Mouse (Mus musculus): ENCODE measurements around the gene Fmnl2. TPM values are rescaled to one million over a fixed set of nuclear protein-coding genes. Genes with fewer than 3 reads are reported as not detected.
A peak's percentile ranks its signal among the peaks of the same experiment; 100 is the strongest.

The Fmnl2 gene
- total RNA-seq, 2 experiments from 2014 or later: 4.3 to 6.0 TPM

DNA sequence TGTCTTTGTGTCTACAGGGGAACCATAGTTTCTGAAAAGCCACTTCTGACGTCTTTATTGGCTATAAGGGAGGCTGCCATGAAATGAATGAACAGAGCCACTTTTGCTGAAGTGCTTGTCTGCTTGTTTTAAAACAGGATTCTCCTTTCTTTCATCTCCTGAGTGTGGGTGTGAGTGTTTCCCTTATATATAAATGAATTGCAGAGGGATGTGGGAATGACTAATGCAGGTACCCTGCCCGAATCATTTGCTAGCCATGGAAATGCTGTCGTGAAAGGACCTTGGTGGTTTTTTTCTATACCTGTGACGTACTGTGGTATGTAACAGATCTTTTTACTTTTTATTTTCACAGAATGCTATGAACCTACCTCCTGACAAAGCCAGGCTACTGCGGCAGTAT lies 156.8 kb downstream of the Fmnl2 start:
- DNase-seq: no peak
- intact Hi-C loops (cut with DNase I): no loop called here

DNA sequence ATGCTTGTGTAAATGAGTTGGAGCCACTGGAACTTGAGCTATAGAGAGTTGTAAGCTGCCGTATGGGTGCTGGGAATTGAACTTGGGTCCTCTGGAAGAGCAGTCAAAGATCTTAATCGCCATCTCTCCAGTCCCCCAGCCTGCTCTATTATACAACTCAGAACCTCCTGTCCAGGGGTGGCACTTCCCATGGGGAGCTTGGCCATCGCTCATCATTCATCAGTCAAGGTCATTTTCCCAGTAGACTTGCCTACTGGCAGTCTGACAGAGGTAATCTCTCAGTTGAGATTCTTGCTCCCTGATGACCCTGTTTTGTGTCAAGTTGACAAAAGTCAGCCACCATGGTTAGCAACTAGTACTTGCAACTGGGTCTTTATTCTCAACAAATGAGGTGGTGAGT lies 165.3 kb downstream of the Fmnl2 start:
- intact Hi-C loops (cut with DNase I): no loop called here
- DNase-seq: no peak

DNA sequence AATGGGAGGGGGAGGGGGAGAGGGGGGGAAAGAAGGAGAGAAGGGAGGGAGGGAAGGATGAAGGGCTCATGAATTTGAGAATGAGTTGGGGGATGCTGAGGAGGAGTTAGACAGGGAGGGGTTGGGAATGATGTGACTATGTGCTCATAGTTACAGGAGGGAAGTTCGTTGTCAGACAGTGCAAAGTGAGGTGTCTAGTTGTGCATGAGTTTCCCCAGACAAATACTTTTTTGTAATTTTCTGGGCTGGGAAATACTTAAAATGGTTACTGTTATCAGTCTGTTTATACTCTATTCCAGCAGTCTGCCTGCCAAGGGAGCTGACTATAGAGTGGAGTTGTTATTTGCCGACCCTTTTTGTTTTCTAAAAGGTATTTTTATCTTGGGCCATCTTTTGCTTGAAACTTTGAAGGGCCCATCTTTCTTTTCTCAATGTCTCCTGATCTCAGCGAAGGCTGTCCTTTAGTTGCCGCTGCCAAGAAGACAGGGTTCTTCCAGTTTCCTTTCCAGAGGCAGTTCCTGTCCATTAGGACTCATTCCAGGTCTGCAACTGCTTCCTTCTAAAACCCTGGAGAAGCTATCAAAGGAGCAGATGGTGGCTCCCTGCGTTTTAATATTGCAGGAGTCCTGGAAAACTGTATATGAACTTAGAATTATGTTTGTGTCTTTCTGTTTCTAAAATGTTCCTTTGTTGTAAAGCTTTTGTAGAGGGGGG lies 168.6 kb downstream of the Fmnl2 start:
- intact Hi-C loops (cut with DNase I): no loop called here

DNA sequence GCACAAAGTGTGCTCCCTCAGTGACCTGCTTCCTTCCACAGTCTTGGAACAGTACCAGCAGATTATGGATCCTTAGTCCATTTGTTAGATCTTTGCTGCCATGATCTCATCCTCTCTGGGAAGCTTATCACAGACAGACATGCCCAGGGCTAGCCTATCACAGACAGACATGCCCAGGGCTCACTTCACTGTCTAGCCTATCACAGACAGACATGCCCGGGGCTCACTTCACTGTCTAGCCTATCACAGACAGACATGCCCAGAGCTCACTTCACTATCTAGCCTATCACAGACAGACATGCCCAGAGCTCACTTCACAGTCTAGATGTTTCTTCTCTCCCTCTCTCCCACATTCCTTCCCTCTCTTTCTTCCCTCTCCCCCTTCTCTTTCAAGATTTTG lies 171.2 kb downstream of the Fmnl2 start:
- intact Hi-C loops (cut with DNase I): no loop called here

More for the DNA sequence above, 168.6 kb downstream of the Fmnl2 start:
- DNase-seq: peak in 1 of 2 experiments; percentile 12

DNA sequence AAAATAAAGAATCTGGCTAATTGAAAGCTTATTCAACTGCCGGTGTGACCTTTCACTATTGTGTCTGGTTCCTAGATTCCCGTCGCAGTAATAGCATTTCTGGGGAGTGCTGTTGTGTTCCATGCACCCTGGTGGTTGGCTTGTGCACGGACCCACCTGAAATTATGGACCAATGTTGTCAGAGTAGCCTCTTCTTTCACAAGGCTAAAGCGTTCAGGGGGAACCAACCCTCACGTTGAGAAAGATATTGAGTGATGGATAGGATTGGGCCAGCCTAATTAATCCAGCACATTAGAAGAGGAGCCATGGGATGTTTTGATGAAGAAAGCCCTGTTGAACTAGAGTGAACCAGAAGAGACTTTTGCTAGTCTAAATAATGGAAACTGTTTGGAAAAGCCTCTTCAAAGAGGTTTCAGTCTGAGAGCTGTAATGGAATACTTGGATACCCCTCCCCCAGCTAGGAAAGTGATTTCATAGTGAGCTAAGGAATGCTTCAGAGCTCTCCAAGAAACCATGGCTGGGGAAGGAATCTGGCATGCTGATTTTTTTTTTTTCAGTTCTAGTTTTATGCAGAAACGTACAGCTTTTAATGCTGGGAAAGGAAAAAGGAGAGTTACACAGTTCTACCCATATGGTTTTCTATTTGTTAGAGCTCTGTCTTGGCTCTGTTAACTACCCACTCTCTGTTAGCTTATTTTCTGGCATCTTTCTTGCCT lies 172.2 kb downstream of the Fmnl2 start:
- intact Hi-C loops (cut with DNase I): no loop called here
- no peak for DNase-seq

More for the DNA sequence above, 171.2 kb downstream of the Fmnl2 start:
- DNase-seq: no peak

DNA sequence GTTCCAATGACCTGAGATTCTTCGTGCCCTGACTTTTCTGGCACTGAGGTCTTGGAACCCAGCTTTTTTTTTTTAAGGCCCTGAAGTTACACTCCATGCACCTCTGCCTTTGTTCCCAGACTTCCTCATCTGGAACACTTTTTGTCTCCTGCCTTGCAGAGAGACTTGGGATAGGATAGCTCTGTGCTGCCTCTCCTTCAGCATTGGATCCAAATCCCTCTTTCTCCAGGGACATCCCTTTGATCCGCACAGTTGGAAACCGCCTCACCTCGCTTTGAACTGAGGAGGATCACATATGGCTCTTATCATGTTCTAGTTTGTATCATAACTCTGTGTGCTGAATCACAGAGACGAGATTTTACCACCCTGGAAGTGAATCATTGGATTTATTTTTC lies 172.8 kb downstream of the Fmnl2 start:
- intact Hi-C loops (cut with DNase I): no loop called here
- DNase-seq: no peak

DNA sequence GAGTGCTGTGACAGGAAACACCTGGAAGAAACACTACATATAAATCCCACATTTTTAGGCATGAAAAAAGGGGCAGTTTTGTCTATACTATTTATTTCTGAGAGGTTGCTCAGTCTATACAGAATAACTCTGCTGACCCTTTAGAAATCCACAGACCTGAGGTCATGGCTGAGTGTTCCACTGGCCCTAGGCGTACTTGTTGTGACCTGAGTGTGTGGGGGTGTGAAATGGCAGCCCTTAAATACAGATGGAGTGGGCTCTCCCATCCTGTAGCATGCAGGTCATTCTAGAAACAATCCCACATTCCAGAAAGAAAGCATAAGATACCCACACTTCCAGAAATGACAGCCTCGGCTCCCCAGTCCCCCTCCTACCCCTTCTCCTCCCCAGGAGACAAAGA lies 180.6 kb downstream of the Fmnl2 start:
- intact Hi-C loops (cut with DNase I): no loop called here
- no peak for DNase-seq

DNA sequence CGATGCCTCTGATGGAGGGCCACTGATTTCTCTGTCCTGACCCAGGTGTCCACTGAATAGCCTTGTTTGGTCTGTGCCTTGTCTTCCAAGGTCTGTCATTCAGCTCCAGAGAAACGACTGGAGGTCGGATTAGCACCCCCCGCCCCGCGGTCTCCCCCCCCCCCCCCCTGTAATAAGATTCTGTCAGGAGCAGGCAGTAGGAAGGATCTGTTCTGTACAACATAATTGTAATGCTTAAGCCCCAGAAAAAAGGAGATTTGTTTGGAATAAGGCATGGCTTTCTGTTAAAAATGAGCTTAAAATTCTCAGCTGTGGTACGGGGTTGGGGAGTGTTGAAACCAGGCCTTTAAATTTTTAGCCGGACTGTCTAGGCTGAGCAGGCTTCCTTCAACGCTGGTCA lies 181.1 kb downstream of the Fmnl2 start:
- no peak for DNase-seq
- intact Hi-C loops (cut with DNase I): no loop called here

DNA sequence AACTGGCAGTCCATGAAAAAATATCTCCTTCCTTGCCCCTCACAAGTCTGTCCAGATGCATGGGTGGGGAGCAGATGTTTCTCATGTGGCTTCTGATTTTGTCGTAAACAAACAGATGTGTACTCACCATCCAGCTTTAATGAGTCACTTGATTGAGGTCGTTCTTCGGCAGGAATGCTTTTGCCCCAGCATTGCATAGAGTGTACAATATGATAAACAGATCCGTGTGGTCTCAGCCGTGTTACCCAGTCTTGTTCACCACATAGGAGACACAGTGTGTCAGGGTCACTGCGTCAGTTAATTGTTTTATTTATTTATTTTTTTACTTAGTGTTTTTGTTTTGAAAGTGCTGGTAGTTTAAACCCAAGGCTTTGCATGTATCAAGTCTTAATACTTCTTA lies 189.4 kb downstream of the Fmnl2 start:
- intact Hi-C loops (cut with DNase I): no loop called here
- DNase-seq: no peak

DNA sequence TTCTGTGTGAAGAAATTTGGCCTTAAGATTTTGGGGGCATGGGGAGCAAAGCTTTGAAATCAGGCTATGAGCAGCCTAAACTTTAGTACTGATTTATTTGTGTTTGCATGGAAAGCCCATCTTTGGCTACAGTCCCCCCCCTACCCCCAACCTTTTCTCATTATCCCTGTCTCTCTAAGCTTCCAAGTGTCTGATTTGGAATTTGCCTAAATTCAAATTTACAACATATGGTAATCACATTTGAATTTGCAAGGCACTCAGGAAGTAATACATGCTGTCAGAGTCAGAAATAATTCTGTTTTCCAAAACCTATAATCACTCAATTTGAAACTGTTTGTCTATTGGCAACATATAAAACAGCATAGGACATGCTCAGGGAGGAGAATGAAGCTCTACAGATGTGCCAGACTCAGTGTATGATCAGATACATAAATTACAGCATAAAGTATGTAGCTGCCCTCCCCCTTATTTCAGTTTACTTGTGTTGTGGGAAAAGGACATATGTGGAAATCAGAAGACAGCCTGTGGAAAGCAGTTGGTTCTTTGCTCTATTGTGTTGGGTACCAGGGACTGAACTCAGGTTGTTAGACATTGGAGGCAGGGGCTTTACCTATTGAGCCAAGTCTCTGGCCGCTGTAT lies 190.2 kb downstream of the Fmnl2 start:
- intact Hi-C loops (cut with DNase I): no loop called here
- DNase-seq: no peak

DNA sequence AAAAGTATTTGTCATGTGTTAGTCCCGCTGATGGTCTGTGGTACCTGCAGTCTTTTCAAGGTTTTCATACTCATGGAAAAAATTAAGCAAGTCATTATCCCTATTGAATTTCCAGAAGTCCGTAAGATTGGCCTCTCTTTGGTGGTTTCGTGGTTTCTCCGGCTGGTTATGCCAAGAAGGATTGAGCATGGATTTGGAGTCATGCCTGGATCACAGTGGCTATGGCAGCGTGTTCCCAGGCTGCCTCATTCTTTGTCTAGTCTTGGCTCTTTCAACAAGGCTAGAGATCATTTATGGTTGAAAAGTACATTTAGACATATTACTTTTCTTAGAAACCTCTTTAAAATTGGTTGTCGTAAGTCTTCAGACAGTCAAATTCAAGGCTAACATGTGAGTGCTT lies 192.7 kb downstream of the Fmnl2 start:
- intact Hi-C loops (cut with DNase I): no loop called here
- DNase-seq: no peak

DNA sequence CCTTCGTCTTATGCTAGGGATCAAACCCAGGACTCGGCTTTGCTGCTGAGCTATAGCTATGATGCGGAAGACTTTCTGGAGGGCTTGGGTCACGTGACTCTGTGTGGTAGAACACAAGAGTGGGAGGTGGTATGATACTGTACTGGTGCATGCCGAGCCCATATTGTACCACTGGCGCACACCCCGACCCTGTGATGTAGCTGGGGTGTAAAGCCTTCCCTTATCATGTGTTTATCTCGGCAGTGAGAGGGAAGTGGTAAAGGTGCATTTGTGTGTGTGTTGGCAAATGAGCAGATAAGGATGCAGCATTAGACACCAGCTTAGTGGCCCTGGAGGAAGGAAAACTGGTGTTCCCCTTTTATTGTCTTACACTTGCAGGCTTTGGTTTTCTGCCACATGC lies 193.8 kb downstream of the Fmnl2 start:
- intact Hi-C loops (cut with DNase I): no loop called here
- no peak for DNase-seq

DNA sequence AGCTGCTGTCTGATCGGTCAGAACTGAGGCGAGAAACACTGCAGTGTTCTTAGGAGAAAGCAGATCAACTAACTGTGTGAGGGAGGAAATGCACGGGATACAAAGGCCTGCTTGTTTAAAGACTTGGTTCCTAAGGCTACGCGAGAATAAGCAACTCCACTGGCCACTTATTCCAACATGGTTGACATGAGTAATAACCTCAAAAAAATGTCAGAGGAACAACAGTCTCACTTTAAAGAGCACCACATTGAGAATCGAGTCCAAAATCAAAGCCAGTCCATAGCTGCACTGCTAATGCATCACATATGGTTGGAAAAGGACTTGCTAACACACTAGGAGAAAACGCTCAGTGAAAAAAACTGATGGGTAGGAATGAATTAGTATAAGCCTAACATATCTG lies 196.1 kb downstream of the Fmnl2 start:
- intact Hi-C loops (cut with DNase I): no loop called here
- DNase-seq: no peak

DNA sequence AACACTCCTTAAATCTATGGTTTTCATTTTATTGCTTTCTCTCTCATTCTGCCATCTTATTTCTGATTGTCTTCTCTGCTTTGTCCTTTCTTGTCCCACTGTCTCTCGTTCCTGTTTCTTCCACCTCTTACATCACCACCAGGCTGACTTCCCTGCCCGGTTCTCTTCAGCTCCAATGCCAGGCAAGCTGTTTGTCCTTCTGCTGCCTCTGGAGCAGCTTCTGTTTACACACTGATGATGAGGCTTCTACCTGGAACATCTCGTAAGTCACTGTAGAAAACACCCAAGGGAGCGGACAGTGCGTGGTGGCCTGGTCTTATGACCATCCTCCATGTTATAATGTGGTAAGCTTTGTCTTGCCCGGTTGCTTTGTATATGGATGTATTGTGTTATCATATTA lies 198.9 kb downstream of the Fmnl2 start:
- no peak for DNase-seq
- intact Hi-C loops (cut with DNase I): no loop called here

DNA sequence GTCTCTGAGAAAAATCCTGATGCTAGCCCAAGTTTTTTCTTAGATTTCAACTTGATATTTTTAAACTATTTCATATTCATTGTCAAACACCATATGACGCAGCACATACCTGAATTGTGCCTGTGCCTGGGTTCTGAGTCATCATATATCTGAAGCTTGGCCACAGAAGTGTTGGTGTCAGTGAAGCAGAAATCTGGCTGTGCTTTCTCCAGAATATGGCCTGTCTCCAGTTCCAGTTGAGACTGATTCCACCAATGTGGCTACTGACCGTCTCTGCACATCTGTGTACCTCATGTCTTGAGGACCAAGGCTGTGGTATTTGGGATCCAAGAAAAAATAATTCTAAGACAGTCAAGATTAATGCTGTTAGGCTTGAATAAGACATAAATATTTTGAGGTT lies 199.6 kb downstream of the Fmnl2 start:
- intact Hi-C loops (cut with DNase I): no loop called here
- DNase-seq: no peak

DNA sequence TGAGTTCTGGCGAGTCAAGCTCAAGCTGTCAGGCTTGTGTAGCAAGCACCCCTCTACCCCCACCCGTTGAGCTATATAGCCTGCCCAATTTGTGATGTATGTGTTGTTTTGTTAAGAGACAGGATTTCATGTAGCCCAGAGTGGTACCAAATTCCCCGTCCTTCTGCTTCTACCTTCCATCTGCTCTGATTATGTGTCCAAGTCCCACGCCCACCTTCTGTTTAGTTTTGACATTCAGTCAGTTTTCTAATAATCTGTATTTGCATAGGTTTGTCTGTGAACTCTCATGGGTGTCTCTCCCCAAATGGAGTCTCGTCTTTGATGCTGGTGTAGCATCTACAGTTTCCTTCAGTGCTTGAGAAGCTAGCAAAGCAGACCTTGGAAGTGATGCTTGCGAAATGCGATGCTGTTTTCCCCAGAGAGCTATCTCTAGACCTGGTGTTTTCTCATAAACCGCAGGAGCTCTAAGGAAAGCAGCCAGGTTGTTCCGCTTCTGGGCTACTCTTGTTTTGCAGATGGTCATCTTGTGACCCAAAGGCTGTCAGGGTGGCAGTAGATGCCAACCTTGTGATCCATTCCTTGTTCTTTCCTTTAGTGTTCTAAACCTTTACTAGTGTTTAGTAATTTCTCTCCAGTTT lies 203.8 kb downstream of the Fmnl2 start:
- intact Hi-C loops (cut with DNase I): no loop called here
- no peak for DNase-seq

DNA sequence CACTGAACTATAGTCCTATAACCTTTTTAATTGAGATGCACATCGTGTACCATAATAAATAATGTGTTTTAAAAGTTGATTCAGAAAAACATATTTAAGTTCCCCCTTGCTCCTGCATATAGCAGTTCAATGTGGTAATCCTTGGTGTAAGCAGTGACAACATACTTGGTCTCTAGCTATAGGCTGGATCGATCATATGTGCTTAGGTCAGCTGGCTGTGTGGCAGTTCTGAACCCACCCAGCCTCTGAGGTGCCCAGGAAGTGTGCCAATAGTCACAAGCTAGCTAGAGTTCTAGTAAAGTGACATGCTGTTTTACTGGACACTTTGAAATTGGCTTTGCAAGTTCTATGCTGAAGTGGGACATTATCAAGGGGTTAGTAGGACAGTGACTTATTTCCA lies 209.3 kb downstream of the Fmnl2 start:
- intact Hi-C loops (cut with DNase I): no loop called here
- no peak for DNase-seq

DNA sequence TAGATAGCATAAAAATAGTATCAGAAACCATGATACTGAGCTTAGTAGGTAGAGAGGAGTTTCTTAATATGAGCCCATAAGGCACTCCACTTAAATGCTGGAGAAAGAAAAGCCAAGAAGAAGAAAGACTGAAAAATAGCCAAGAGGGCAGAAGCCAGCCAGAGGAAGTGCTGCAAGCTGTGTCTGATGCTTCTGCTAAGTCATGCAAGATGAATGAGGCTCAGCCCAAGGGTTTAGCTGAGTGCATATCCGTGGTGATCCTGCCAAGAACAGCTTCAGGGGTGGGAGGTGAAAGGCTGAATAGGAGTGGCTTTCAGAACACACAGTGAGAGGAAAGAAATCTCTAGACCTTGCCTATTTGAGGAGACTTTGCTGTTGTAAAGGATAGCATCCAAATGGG lies 212.9 kb downstream of the Fmnl2 start:
- intact Hi-C loops (cut with DNase I): no loop called here
- DNase-seq: peak in 1 of 2 experiments; percentile 39

DNA sequence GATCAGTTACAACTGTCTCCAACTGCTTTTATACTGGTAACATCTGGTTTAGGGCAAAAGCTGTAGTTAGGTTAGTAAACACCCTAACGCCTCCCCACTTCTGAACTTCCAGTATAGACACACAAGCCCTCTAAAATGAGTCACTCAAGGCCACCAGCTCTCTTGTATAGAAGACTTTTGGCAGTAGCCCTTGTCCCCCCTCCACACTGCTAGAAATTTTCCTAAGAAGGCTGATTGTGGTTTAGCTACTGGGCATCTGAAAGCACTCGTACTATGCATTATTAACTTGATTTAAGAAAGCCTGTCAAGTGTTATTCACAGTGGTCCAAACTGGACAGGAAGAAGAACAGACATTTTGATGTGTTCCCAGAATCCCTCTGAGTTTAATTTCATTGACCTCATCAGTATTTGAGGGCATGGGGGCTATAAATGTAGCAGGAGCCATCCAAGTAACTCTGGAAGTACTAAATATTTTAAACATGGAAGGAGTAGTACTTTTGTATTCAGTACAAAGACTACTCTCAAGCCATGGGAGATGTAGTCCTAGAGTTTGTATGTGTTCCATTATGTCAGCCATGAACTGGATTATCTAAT lies 222.1 kb downstream of the Fmnl2 start:
- no peak for DNase-seq
- intact Hi-C loops (cut with DNase I): loop anchor here (5.0 kb wide), 1 partner anchor 72 kb away; no protein-coding TSS in a partner anchor

DNA sequence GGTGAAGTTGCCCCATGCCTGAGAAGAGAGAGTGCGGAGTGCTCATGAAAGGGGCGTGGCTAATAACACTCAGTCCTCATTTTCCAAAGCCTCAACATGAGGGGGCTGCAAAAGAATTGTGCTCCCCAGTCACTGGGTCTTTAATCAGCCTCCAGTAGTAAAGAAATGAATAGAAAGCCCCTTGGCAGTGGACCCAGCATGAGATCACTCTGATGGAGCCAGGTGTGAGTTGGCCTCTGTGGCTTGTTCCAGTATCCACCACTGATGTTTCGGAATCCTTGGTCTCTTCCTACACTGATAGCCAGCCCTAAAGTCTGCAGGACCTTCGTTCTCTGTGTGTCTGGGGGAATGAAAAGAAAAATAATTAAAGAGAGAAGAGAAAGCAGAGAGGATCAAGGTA lies 224.4 kb downstream of the Fmnl2 start:
- no peak for DNase-seq
- intact Hi-C loops (cut with DNase I): loop anchor here (2.0 to 5.0 kb wide), 2 partner anchors 75 to 323 kb away; no protein-coding TSS in a partner anchor

DNA sequence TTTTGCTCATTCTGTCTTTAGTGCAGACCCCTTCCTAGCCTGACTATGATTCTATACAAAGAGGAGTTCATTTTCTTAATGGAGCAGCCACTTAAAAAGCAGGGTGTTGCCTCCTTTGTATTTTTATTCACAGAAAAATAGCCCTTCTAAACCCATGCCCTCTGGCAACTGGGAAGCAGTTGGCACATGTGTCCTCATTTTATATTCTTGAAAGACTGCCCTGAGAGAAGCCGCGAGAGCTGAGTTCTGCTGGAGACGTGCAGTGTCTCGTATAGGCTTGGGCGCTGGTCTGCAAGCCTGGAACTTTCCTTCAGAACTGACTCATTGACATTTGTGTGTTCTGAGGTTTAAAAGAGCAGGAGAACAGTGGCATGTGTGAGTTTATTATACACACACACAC lies 224.8 kb downstream of the Fmnl2 start:
- intact Hi-C loops (cut with DNase I): loop anchor here (2.0 to 5.0 kb wide), 2 partner anchors 75 to 324 kb away; no protein-coding TSS in a partner anchor
- DNase-seq: no peak

All from gastrocnemius, postnatal 36 days (tissue).